Mouse (Mus musculus) heart, adult 2 months (tissue): Measurements from ENCODE around the gene Chml.

Source experiments
- CTCF ChIP-seq: fragments of 200-600 bp; IDR thresholded peaks from 2 replicates; pipeline ENCODE4 v1.8.1; 2022; ENCODE audit warnings: antibody characterized with exemption, mild to moderate bottlenecking, moderate library complexity
- EP300 ChIP-seq: fragments of 200-500 bp; IDR thresholded peaks from 2 replicates; pipeline ENCODE4 v1.6.1; 2011; ENCODE audit warnings: low read depth, low read length, control low read depth; ENCODE audit not compliant: insufficient read depth
- POLR2A ChIP-seq: fragments of 200-500 bp; IDR thresholded peaks from 2 replicates; pipeline ENCODE4 v1.6.1; 2011; ENCODE audit warnings: mild to moderate bottlenecking, low read depth, low read length, control low read depth; ENCODE audit not compliant: insufficient read depth

DNA sequence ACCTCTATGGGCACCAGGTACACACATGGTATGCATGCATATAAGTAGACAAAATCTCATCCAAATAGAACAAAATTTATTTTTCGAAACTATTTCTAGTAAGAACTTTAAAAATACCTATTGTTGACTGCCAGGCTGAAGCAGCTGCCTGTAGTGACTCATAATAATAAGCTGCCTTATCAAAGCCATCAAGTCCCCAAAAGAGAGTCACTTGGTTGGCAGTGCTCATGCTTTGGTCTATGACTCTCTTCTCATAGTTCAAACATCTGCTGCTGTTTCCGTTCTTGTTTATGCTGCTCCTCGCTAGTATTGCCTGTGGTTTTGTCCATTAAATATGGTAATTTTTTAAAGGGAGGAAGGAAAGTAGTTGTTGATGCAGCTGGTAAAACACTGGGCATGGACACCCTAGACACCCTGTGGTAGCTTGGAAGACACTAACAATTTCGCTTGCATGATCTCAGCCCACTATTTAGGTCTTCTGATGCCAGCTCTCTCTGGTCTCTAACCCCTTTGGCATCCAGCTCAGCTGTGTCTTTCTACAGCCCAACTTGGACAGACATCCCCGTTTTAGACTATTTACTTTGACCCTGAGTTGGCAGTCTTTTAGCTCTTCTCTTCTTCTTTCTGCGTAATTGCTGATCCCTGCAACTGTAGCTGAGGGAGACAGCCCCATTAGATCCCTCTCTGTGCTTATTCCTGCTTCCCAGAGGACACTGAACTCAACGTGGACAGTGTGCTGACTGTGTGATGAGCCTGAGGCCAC, 19.0 kb downstream of the Chml start:
- TF ChIP-seq CTCF, result no peak
- TF ChIP-seq POLR2A, result no peak
- TF ChIP-seq EP300, result no peak
